Mouse (Mus musculus) kidney, adult 9 months (tissue): ENCODE measurements at regions not wholly inside any gene's neighbourhood (a gene's known extent, or its start where the extent isn't known, plus 50 kb on each side); places are given as distances from the start of the nearest gene placed in this dataset.

Experiments
- DNase-seq: peaks from one replicate; pipeline ENCODE4 v3.0.0; 2022

DNA sequence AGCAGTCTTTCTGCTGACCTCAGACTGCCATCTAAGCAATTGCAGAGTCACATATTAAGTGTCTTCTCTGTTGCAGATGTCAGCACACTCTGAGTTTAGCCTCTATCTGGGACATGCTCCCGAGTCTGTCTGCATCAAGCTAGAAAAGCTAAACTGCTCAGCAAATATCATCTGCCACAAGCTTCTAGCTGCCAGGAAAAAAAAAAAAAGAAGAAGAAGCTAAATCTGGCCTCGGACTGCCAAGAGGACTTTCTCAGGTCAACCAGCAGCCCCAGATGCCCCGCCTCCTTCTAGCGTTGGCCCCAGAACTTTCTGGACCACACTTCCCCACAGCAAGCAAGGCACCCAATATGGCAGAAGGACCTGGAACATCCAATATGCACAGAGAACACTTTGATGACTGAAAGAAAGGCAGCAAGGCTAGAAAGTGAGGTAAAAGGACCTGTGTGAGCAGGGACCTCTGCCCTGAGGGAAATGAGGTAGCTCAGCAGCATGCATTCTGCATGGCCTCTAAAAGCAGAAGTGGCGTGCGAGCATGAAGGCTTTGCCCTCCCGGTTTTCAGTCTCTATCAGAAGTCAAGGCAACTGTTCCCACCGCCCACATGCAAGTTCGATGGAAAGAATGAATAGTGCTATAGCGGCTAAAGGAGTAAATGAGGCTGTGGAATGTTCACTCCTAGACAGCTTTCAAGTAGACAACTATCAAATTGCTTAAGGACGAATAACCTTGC is 305.8 kb upstream of the Clint1 start:
- DNase-seq = no peak

GRCm38 (mm10) chr11:45546861-45547260 is 305.0 kb upstream of the Clint1 start:
- DNase-seq = no peak

DNA sequence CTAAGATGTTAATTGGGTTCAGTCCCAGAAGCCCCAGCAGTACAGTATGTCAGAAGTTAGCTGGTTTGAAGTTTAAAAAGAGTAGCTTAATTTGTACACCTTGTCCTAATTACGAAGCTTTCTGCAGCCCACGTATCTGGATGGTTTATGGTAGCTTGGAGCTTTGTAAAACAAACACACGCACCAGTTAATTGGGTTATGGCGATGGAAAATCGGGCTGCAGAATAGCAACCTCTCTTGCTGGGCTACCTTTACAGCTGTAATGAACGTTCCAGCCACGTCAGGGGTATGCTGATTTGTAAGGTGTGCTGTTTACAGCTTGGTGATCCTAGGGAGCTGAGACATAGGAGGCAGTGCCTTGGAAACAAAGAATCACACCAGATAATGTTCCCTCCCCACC is 301.5 kb upstream of the Clint1 start:
- no peak for DNase-seq

GRCm38 (mm10) chr11:45577469-45578154 is 274.2 kb upstream of the Clint1 start:
- DNase-seq = no peak

- DNase-seq = no peak
Observed at GRCm38 (mm10) chr11:45592335-45592734, 259.5 kb upstream of the Clint1 start.

DNA sequence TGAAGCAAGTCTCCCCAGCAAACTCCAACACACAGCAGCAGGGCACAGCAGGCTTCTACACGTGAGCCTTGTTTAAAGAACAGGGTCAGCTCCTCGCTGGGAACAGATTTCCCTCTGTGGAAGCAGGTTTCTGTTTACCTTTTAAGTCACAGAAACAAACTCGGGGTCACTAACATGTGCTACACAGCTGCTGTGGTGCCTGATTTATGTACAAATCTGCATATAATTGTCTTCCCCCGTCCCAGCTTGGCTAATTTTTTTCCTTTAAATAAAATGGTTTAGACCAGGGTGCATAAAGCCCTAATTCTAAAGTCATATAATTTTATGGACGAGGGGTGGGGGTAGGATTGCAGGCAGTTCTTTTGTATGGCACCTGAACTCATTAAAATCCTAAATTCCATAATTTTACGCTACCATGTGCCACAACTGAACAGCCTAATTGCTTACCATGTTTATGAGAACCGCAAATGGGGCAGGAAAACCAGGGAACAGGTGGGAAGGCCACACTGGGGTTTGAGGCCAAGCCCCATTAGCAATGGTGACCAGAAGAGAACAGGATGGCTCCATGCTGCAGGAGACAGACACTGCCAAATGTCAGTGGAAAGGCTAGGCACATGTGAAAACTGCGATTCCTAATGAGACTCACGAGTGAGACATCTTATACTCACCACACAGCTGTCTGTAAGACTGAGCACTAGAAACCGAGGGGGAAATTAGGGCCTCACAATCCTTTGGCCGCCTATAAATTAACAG is 258.8 kb upstream of the Clint1 start:
- no peak for DNase-seq

- no peak for DNase-seq
Observed at GRCm38 (mm10) chr11:45595372-45595771, 256.5 kb upstream of the Clint1 start.

GRCm38 (mm10) chr11:45621824-45622223 is 230.0 kb upstream of the Clint1 start:
- no peak for DNase-seq

- no peak for DNase-seq
Observed at GRCm38 (mm10) chr11:45622701-45623100, 229.2 kb upstream of the Clint1 start.

DNA sequence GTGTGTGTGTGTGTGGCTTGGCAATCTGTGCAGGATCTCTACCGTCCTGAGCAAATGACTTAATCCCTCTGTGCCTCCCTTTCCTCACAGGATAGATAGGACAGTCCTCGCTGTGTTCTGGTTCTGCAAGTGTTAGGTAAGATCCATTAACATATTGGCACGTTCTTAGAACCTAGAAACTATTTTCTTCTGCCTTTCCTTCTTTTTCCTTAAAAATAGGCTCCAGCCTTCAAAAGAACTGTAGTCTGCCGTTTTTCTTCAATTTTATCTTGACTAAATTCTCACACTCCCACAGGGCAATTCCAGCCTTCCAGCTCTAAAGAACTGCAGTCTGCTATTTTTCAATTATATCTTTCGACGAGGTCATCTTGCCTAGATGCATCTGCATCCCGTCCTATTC is 227.6 kb upstream of the Clint1 start:
- no peak for DNase-seq

GRCm38 (mm10) chr11:45629250-45629649 is 222.6 kb upstream of the Clint1 start:
- DNase-seq = peak; percentile 23

GRCm38 (mm10) chr11:45634535-45635235 is 217.2 kb upstream of the Clint1 start:
- DNase-seq = no peak

GRCm38 (mm10) chr11:45635896-45636295 is 216.0 kb upstream of the Clint1 start:
- DNase-seq = no peak

GRCm38 (mm10) chr11:45639236-45639635 is 212.6 kb upstream of the Clint1 start:
- DNase-seq = no peak

GRCm38 (mm10) chr11:45642142-45642756 is 209.6 kb upstream of the Clint1 start:
- DNase-seq = no peak

- no peak for DNase-seq
Observed at GRCm38 (mm10) chr11:45643629-45644325, 208.1 kb upstream of the Clint1 start.

- no peak for DNase-seq
Observed at GRCm38 (mm10) chr11:45645815-45646214, 206.0 kb upstream of the Clint1 start.

- DNase-seq = peak; percentile 9
Observed at GRCm38 (mm10) chr11:45647888-45648287, 204.0 kb upstream of the Clint1 start.

GRCm38 (mm10) chr11:45656260-45656659 is 195.6 kb upstream of the Clint1 start:
- no peak for DNase-seq

GRCm38 (mm10) chr11:45670156-45670830 is 181.6 kb upstream of the Clint1 start:
- DNase-seq = peak; percentile 20

- peak; percentile 54 for DNase-seq
Observed at GRCm38 (mm10) chr11:45678666-45679292, 173.1 kb upstream of the Clint1 start.
